Mouse (Mus musculus) A20 (cell line): ENCODE data around the gene Tulp4.
A peak's percentile ranks its signal among the peaks of the same experiment; 100 is the strongest.

Source experiments
- DNase-seq: peaks from one replicate; pipeline ENCODE4 v3.0.0-alpha.2; 2011; ENCODE audit warnings: low read depth, low spot score

The Tulp4 gene

DNA sequence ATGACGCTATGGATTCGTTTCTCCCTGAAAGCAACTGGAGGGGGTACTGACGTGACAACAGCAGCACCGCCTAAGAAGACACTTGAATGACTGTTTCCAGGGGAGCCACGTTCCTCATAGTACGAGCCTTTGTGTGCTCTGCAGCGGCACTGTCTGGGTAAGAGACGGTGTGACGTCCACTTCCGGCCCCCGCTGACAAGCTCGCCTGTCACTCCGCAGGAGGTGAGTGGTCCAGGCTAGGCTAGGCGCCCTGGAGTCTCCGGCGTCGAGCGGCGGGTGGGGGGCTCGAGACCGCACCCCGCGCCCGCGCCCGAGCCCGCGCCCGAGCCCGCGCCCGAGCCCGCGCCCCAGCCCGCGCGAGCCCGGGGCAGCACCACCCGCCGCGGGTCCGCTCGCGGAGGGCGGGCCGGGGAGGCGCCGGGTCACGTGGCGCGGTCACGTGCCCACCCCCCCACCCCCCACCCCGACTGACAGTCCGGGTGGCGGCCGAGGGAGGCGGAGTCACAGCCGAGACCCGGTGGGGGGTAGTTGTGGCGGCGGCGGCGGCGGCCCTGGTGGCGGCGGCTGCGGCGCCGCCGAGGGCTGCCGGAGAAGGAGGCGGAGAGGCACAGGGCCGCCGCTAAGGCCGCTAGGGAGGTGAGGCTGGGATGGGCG, at the start of gene Tulp4:
Gene Tulp4, plus strand, starts transcription at position 77 of the 654 bp plus-strand sequence.
- peak; percentile 87 for DNase-seq

DNA sequence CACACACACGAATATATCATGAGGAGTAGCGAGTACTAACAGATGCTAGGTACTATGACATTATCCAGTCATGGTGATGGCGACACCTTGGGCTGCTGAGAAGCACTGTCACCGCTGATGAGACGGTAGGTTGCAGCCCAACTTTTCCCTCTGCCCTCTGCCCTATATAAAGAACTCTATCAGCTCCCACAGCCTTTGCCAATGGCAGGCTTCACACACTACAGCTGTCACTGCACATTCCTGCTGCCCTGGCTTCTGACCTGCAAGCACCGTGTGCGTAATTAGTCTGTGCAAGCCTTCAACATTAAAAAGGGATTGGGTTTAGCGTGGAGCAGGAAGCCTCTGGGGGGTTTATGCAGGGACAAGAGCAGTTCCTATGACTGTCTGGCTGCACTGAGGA, 43.4 kb upstream of the Tulp4 start:
- DNase-seq, result no peak

DNA sequence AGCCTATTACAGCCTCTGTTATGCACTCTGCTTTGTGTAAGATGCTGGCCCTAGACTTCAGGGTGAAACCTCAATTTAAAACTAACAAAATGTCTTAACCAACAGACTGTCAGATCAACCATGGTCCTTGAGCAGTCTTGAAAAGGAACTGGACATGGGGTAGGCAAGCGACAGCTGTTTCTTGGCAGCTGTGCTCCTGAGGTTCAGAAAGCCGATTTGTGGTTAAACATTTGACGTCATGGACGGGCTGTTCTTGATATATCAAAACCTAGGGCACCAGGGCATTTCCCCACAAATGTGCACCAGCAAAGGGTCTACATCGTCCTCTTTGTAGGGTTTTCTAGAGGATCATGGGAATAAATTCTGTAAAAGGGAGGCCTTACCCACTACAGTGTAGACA, 42.7 kb upstream of the Tulp4 start:
- DNase-seq, result no peak

DNA sequence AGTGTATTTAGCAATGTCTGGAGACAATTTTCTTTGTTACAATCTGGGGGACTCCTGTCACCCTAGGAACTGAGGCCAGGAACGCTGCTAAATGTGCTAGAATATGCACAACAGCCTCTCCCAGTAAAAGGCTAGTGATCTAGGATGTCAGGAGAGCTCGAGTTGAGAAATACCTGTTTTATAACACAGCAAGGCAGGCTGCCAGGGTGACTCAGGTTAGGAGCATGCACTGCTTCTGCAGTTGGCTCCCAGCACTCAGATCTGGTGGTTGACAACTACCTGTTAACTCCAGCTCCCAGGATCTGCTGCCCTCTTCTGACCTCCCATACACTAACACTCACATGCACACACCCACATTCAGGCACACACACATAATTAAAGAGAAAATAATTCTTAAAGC, 40.2 kb upstream of the Tulp4 start:
- no peak for DNase-seq

DNA sequence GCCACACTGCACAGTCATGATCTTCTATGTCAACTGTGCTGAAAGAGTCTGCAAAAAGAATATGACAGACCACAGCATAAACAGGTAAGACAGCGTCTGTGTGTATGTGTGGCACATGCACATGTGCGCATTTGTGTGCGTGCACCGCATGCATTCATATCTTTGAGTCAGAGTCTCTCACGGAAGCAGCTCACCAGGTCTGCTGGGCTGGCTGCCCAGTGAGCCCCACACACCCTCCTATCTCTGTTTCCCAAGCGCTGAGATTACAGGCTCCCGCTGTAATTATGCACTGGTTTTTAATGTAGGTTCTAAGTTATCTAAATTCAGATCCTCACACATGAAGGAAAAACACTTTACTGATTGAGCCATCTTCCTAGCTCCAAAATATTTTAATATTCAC, 38.6 kb upstream of the Tulp4 start:
- DNase-seq, result no peak

DNA sequence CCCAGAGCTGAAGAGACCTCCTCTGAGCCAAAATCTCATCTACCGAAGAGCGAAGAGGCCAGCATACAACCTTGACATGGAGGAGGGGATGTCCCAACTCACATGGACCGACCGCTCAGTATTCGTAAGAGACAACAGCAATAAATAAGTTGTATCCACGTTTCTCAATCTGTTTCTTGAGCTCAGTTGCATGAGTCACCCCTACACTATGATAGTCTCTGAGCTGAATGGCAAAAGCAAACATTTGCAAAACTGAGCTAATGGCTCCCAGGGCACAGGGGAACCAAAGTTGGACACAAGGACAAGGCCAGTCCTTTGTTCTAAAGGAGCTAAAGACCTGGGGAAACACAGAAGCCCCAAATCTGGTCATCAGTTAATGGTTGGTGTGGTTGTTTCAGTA, 36.4 kb upstream of the Tulp4 start:
- DNase-seq, result no peak

DNA sequence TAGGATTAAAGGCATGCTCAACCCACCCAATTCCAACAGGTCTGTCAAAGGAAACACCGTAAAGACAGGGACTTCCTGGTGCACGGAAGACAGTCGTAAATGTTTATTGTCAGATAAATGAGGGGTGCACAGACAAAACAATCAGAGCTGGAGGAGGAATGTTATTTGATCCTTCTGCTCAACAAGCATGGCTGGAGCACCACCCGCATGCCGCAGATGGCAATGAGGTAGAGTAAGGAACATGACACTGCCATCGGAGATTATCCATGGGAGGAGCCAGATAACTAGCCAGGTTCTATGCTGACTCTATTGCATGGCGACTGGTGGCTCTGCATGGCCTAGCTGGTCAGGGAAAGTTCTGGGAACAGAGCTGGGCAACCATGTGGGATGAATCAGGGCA, 32.8 kb upstream of the Tulp4 start:
- DNase-seq, result no peak

DNA sequence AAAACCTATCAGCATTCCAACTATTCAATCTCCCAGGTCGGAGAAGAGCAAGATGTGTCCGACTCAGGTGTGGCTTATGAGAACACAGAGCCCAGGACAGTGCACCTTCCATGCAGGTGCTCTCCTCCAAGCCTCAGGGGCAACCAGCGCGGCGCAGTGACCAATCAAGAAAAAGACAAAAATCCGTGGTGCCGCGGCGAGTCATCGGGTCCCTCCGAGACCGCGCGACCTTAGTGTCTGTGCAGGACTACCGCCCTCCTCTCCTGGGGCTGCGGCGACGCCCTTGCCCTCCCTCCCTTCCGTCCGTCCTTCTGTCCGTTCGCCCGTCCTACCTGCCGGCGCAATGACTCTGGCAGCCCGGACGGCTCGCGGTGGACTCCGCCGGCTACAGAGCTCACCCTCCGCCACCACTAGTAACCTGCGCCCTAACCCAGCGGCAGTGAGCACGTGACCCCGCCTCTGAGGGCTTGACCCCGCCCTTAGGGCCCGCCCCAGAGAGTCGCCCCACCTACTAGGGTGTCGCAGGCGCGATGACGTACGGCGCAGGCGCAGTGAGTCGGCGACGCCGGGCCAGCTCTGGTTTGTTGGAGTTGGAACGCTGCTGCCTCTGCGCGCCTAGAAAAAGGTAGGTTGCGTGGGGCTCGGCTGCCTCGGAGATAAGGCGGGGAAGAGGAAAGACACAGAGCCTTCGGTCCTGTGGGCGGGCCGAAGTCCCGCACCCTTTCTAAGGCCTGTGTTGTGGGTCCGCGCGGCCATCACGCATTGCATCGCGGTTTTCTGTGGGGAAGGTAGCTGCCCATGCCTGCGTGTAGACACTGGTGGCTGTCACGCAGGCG, 26.7 kb upstream of the Tulp4 start, which contains the start of the genes Serac1 and Gtf2h5:
Gene Serac1, minus strand, starts transcription at position 455 of the 836 bp plus-strand sequence.
Gene Gtf2h5, plus strand, starts transcription at position 500 of the 836 bp plus-strand sequence.
- peak; percentile 96 for DNase-seq

DNA sequence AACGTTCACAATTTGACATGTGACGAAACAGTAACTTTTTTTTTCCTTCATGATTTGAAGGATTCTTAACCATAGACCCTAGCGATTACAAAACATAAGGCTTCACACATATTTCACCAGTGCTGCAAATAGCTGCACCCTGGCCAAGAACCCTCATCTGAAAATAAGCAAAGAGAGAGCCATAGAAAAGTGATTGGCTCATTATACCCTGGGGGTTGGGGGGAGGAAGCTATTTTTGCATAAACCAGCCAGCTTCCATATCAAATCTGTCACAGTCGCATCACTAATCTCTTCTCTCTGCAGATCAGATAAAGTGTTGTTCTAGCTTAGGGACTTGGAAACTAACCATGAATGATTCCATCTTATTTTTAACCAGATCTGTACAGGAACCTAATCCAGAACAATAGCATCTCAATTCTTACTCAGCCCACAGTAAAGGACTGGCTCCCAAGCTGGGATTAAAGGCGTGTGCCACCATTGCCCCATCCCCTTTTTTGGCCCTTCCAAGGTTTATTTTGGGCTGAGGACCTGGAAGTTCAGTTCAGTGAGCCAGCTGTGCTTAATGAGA, 22.8 kb upstream of the Tulp4 start:
- DNase-seq, result no peak

DNA sequence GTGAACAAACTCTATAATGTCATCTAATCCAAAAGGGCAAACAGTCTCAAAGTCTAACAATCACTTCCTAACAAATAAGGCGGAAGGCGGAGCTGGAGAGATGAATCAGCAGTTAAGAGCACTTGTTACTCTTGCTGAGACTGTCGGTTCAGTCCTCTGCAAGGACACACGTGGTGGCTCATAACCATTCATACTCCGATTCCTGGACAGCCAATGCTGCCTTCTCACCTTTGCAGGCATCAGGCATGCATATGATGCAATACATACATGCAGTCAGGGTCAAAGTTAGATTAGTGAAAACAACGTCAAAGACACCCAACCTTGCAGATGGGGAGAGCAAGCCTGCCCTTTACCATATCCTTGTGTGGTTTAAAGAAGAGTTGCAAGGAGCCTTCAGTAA, 14.6 kb upstream of the Tulp4 start:
- DNase-seq, result no peak

DNA sequence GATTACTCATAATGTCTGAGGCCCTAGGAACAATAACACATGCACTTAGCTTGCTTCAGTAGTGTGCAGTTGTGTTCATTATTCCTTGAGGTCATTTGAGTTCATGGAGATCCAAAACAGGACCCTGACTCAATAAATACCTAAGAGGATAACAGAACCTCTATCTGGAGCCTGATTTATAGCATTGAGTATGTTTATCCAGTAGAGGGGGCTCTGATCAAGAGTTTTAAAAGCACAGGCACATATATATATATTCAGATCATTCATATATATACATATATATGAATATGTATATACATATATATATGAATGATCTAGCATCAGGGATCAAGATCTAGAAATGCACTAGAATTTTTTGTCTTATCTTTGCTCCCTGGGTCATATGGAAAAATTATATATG, 10.7 kb upstream of the Tulp4 start:
- DNase-seq, result no peak

DNA sequence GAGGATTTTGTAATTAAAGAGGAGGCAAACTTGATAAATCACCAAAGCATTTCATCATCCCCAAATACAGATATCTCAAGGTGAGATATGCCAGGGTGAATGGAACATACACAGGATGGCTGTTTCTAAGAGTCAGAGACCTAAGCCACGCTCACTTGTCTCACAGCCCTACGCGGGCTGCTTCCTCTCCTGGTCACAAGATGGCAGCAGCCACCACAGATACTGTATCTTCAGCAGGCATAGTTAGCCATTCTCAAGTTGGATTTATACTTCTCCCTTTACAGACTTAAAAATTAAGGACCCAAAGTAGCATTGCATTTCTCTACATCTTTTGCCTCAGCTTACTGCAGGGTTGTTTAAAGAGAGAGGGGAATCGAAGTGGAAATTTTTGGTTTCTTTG, 8.4 kb upstream of the Tulp4 start:
- DNase-seq, result peak; percentile 69

DNA sequence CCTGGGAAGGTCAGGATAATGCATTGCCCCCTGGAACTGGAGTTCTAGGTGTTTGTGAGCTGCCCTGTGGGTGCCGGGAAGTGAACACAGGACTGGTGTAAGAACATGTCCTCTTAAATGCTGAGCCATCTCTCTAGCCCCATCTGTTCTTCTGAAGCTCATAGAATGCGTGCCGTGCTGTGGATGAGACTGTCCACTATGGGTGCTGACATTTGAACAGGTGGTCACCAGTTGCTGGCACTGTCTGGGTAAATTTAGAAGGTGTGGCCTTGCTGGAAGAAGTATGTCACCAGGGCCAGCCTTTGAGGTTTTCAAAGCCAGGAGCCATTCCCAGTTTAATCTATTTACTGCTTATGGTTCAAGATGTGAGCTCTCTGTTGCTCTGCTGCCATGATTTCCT, 4.0 kb upstream of the Tulp4 start:
- no peak for DNase-seq

DNA sequence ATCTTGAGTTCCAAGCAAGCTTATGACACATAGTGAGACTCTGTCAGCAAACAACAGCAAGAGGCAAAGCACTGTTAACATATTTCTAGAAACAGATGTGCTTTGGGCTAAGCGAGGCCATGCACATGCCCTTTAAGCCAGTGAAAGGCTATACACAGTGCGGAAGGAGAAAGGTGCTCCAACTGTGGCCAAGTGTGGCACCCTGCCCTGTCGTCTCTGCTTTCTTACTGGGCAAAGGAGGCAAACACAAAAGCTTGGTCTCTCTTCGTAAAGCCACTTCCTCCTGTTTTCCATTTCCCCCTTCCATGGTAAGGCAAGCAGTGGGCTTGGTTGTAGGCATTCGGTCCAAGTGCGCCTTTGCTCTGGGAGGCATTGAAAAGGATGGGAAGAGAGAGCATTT, 2.7 kb upstream of the Tulp4 start:
- no peak for DNase-seq

DNA sequence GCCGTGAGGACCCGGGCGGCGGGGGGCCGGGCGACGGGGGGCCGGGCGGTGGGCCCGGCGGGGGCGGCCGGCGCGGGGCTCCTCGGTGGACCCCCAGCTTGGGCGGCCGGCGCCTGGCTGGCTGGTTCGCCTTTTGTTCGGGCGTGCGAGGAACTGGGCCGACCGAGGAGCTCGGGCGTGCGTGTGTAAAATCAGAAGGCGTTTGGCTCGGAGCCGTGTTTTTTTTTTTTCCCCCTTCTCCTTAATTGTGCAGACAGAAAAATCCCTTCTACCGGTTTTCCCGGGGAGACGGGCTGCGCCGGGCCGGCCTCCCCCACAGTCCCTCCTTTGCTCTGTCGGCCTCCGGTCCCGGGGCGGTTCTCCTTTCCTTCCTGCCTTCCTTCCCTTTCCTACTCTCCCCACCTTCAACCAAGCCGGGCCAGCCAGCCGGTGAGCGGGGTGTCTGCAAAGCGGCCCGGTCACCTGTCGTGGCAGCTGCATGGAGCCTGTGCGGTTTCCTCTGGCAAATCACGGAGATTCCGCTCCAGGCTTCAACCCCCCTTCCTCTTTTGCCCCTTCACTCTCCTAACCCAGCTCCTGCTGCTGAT, 871 bp downstream of the Tulp4 start:
- peak; percentile 72 for DNase-seq

DNA sequence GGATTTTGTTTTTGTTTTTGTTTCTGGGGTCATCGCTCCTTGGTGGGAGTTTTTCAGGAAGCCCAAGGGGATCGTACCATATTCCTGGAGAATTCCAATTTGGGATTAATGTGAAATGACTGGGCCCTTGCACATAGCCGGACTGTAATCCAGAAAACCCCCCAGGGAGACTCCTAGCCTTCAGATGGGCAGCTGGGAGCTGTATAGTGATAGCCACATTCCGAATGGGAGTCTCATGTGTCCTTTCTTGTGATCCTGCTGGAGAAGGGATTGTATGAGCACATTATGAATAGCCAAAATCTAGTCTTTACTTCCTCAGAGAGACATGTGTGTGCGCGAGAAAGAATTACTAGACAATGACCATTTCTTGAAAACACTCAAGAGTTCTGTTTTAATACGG, 1.9 kb downstream of the Tulp4 start:
- no peak for DNase-seq

DNA sequence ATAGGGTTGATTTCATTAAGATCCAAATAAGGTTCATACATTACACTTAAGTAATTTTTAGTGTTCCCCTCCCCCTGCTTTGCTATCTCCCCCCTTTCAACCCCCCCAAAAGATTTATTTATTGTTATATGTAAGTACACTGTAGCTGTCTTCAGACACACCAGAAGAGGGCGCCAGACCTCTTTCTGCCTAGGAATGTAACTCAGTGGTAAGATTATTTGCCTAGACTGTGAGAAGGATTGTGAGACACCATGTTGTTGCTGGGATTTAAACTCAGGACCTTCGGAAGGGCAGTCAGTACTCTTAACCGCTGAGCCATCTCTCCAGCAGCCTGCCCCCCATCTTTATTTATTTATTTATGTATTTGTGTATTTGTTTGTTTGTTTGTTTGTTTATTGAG, 4.7 kb downstream of the Tulp4 start:
- peak; percentile 38 for DNase-seq

DNA sequence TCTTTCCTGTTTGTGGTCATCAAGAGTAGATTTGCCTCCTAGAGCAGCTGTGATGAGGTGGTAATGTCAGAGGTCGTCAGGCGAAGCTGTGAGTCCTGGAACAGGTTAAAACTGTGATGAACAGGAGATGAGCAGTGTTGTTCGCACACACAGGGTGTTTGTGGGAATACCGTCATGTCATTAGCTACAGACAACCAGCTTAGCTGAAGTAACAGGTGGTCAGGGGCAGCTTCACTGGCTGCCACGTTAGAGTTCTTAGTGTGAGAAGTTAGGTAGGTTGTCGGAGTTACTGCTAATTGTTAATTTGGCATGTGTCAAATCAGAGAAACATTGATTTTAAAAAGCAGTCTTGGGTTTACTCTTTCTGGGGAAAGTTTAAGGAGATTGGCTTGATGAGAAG, 7.4 kb downstream of the Tulp4 start:
- DNase-seq, result no peak

DNA sequence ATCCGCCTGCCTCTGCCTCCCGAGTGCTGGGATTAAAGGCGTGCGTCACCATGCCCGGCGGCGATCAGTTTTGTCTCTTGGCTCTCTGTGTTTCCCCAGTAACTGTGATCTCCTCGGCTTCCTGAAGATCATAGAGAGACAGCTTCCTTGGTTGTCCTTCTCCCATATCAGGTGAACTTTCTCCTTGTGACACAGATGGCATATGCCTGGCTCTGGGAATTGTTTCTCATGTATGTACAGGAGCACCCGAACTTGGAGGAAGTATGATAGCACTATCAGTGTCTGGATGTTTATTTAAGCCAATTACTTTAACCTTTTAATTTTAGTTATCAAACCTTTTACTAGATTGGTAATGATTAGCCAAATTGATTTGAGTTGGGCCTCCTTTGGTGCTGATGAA, 8.8 kb downstream of the Tulp4 start:
- no peak for DNase-seq

DNA sequence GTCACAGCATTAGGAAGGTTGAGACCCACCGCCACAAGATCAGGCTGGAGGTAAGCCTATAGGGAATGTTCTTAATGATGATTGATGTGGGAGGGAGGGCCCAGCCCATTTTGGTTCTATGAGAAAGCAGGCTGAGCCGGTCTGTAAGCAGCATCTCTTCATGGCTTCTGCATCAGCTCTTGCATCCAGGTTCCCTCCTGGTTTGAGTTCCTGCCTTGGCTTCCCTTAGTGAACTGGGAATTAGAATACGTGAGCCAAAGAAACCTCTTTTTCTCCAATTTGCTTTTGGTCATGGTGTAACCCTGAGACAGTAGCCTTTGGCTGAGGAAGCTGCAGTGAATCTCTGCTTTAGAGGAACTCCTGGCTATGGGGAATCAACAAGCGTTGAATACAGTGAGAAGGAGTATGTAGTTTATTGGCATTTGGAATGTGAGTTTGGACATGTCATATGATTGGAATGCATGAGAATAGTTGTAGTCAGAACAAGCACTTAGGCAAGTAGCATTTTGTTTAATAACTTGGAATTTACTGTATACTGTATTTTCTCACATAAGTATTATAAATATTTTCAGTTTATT, 11.0 kb downstream of the Tulp4 start:
- DNase-seq, result no peak

DNA sequence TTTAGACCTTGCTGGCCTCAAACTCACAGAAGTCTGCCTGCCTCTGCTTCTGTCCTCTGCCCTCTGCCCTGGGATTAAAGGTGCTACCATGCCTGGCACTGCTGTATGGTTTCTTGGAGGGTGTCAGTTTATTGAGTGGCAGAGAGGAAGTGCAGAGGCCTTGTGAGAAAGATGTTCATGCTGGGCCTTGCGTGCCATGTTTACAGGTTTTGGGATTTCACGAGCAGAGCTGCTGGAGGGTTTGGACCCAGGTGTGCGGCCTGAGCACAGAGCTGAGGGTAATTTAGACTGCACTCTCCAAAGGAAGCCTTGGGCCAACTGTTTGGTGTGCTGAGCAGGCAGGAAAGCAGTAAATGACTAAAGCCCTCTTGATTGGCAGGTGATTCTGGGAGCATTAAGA, 11.7 kb downstream of the Tulp4 start:
- DNase-seq, result no peak

DNA sequence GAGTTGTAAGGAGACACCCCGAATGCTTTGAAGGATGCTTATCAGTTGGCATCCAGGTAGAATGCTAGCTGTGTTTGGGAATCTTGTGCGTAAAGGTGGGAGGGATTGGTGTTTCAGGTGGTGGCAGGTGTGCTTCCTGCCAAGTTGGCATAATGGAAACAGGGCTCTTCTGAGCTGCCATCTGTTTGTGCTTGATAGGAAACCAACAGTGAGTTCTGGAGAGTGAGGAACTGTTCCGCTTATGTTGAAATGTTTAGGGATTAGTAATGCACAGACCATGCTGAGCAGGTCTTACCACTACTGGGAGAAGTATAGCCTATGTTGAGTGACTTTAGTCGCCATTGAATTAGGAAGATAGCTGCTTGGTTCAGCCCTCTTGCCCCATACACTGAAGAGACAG, 12.6 kb downstream of the Tulp4 start:
- no peak for DNase-seq
